Mouse (Mus musculus) brain, embryonic 14.5 days (tissue): ENCODE results near the gene Tmco2.

ENCODE experiments used
- CTCF ChIP-seq: fragments of 200-500 bp; IDR thresholded peaks from 2 replicates; pipeline ENCODE4 v1.5.1; 2012; ENCODE audit warnings: inconsistent platforms, mild to moderate bottlenecking, moderate library complexity, borderline replicate concordance; ENCODE audit not compliant: insufficient read depth, insufficient read length; ENCODE audit errors: extremely low read depth
- POLR2A ChIP-seq: fragments of 200-500 bp; IDR thresholded peaks from 2 replicates; pipeline ENCODE4 v1.6.1; 2012; ENCODE audit warnings: mild to moderate bottlenecking, inconsistent platforms, borderline replicate concordance; ENCODE audit not compliant: poor library complexity, insufficient read depth, insufficient read length, severe bottlenecking; ENCODE audit errors: extremely low read depth

GRCm38 (mm10) chr4:121080395-121080794 is 28.6 kb downstream of the Tmco2 start:
- no peak for TF ChIP-seq POLR2A
- TF ChIP-seq CTCF = no peak
